Mouse (Mus musculus) frontal cortex, adult (tissue): ENCODE measurements around the gene Vmn1r188.
"Not testable (repeated sequence)": the region's sequence is repeated elsewhere in the genome, so short reads cannot be mapped to it uniquely, and the experiment has no call there.

Experiments used
- ATAC-seq: cut with Nextera tagmentation; 2 replicates; pipeline ENCODE4 v1.9.2; 2017; ENCODE audit warnings: mild to moderate bottlenecking, moderate library complexity, mixed read lengths; ENCODE audit not compliant: low TSS enrichment

Vmn1r188 gene

GRCm38 (mm10) chr13:22084140-22084539 is at the start of gene Vmn1r188:
Gene Vmn1r188, plus strand, starts transcription at chr13:22084440.
- ATAC-seq: not testable (repeated sequence)

- ATAC-seq: no peak
Measured at GRCm38 (mm10) chr13:22034443-22035266, 49.6 kb upstream of the Vmn1r188 start.

- ATAC-seq: peak; percentile 100
Measured at GRCm38 (mm10) chr13:22035267-22036148, 48.7 kb upstream of the Vmn1r188 start, which contains the start of the genes Hist1h2ah and Hist1h2bk. Gene Hist1h2ah, minus strand, starts transcription at chr13:22035568. Gene Hist1h2bk, plus strand, starts transcription at chr13:22035870.

GRCm38 (mm10) chr13:22036149-22036956 is 47.9 kb upstream of the Vmn1r188 start:
- ATAC-seq: no peak

- ATAC-seq: no peak
Measured at GRCm38 (mm10) chr13:22036986-22037385, 47.3 kb upstream of the Vmn1r188 start.

GRCm38 (mm10) chr13:22037415-22037814 is 46.8 kb upstream of the Vmn1r188 start:
- ATAC-seq: no peak

GRCm38 (mm10) chr13:22039364-22039763 is 44.9 kb upstream of the Vmn1r188 start:
- ATAC-seq: no peak

GRCm38 (mm10) chr13:22039951-22040463 is 44.2 kb upstream of the Vmn1r188 start:
- no peak for ATAC-seq

GRCm38 (mm10) chr13:22040464-22041141 is 43.6 kb upstream of the Vmn1r188 start:
- no peak for ATAC-seq

- peak; percentile 81 for ATAC-seq
Measured at GRCm38 (mm10) chr13:22041142-22041536, 43.1 kb upstream of the Vmn1r188 start, which contains the start of gene Hist1h4i. Gene Hist1h4i, minus strand, starts transcription at chr13:22041362.

- no peak for ATAC-seq
Measured at GRCm38 (mm10) chr13:22041651-22042567, 42.3 kb upstream of the Vmn1r188 start.

GRCm38 (mm10) chr13:22042568-22043502 is 41.4 kb upstream of the Vmn1r188 start, which contains the start of the genes Hist1h2ag and Hist1h2bj:
Gene Hist1h2ag, minus strand, starts transcription at chr13:22042944.
Gene Hist1h2bj, plus strand, starts transcription at chr13:22043214.
- ATAC-seq: peak; percentile 91

- peak; percentile 62 for ATAC-seq
Measured at GRCm38 (mm10) chr13:22043503-22044431, 40.5 kb upstream of the Vmn1r188 start.

GRCm38 (mm10) chr13:22044432-22045155 is 39.6 kb upstream of the Vmn1r188 start:
- ATAC-seq: no peak

GRCm38 (mm10) chr13:22045311-22045710 is 38.9 kb upstream of the Vmn1r188 start:
- no peak for ATAC-seq

GRCm38 (mm10) chr13:22049041-22049440 is 35.2 kb upstream of the Vmn1r188 start:
- no peak for ATAC-seq
